ENCODE assay signal across 27 mouse cellular contexts in genomic region chr3:111489606-111490005, GRCm38 (mm10).
DNase-seq lines count a peak whose midpoint lies in the region; ATAC-seq and TF ChIP-seq lines count a peak whose summit lies in the region.
"Had no signal": no experiment of that assay in that cellular context is flagged by ENCODE, and none has a peak within 500 bp of the region (broad histone marks: within the 10 kb centered on the region; RNA-seq: fewer than 3 reads in every experiment).

No protein-coding gene starts in this region.

- no peak overlapping the region for H3K27ac ChIP-seq in limb, embryonic 14.5 days (replicated peaks; ENCODE audit: low read depth, low read length)
- no peak overlapping the region for H3K27ac ChIP-seq in limb, embryonic 10.5 days
- H3K27ac ChIP-seq in cerebellum, adult 2 months (ENCODE audit: insufficient read depth, low read length) = no peak overlapping the region
- H3K27ac ChIP-seq: embryonic facial prominence, embryonic 13.5 days; forebrain, embryonic 10.5 days; forebrain, embryonic 13.5 days; heart, adult 2 months; heart, embryonic 10.5 days; heart, embryonic 13.5 days; hindbrain, embryonic 15.5 days; intestine, embryonic 15.5 days had no signal

- ATAC-seq in limb, embryonic 14.5 days (ENCODE audit: low FRiP score, low read depth) = no peak
- ATAC-seq: forebrain, embryonic 13.5 days; forebrain, embryonic 16.5 days; intestine, embryonic 15.5 days had no signal

- no peak overlapping the region for H3K4me3 ChIP-seq in limb, embryonic 14.5 days (replicated peaks; ENCODE audit: low read length)
- H3K4me3 ChIP-seq in limb, embryonic 10.5 days = no peak overlapping the region
- H3K4me3 ChIP-seq in cerebellum, adult 2 months (replicated peaks; ENCODE audit: insufficient read depth, low read depth, low read length) = no peak overlapping the region
- H3K4me3 ChIP-seq: embryonic facial prominence, embryonic 13.5 days; forebrain, embryonic 10.5 days; forebrain, embryonic 13.5 days; heart, adult 2 months; heart, embryonic 10.5 days; heart, embryonic 13.5 days; hindbrain, embryonic 15.5 days; intestine, embryonic 15.5 days had no signal

- no peaks in the 10 kb centered on the region for H3K4me1 ChIP-seq in limb, embryonic 14.5 days (ENCODE audit: control insufficient read depth, insufficient read depth, low read length)
- no peaks in the 10 kb centered on the region for H3K4me1 ChIP-seq in limb, embryonic 10.5 days
- no peaks in the 10 kb centered on the region for H3K4me1 ChIP-seq in cerebellum, adult 2 months (ENCODE audit: control insufficient read depth, insufficient read depth, low read length)
- H3K4me1 ChIP-seq: embryonic facial prominence, embryonic 13.5 days; forebrain, embryonic 10.5 days; forebrain, embryonic 13.5 days; heart, embryonic 10.5 days; heart, embryonic 13.5 days; hindbrain, embryonic 15.5 days; intestine, embryonic 15.5 days had no signal

- DNase-seq in limb, embryonic 14.5 days (ENCODE audit: low spot score) = peak; percentile 50
- no peak for DNase-seq in limb, embryonic 10.5 days (ENCODE audit: low spot score)
- DNase-seq in 3134 (ENCODE audit: extremely low read depth, insufficient read length, low spot score) (peak; percentile 9), 3T3-L1 (ENCODE audit: low read depth, low spot score) (peak; percentile 21)
- no peak for DNase-seq in cerebellum, adult 2 months
- no peak for DNase-seq in layer of hippocampus, adult 8-10 months (ENCODE audit: low spot score in 2 of 2)
- DNase-seq: adrenal gland, adult 2 months; adrenal gland, postnatal 14 days; B cell, adult 2 months; cerebellum, adult 11-12 months; cerebellum, adult 9-10 months; cerebellum, postnatal 14 days; gastrocnemius, postnatal 10 days; gastrocnemius, postnatal 36 days; heart, adult 2 months; heart, postnatal 14 days; heart, postnatal 4 days had no signal

- no peak overlapping the region for H3K4me2 ChIP-seq in limb, embryonic 14.5 days (replicated peaks; ENCODE audit: low read depth, low read length, severe bottlenecking)
- H3K4me2 ChIP-seq: embryonic facial prominence, embryonic 13.5 days; forebrain, embryonic 13.5 days; heart, embryonic 13.5 days; hindbrain, embryonic 15.5 days; intestine, embryonic 15.5 days had no signal

- TF ChIP-seq POLR2A in limb, embryonic 14.5 days (IDR thresholded peaks at IDR 0.05; ENCODE audit: borderline replicate concordance, extremely low read depth, insufficient read depth, insufficient read length) = no peak
- TF ChIP-seq POLR2A in cerebellum, adult 2 months (IDR thresholded peaks at IDR 0.05; ENCODE audit: borderline replicate concordance, insufficient read depth, low read length) = no peak

- no peaks in the 10 kb centered on the region for H3K9me3 ChIP-seq in limb, embryonic 14.5 days (ENCODE audit: control insufficient read depth, low read length)
- no peaks in the 10 kb centered on the region for H3K9me3 ChIP-seq in limb, embryonic 10.5 days (replicated peaks)
- H3K9me3 ChIP-seq: embryonic facial prominence, embryonic 13.5 days; forebrain, embryonic 10.5 days; forebrain, embryonic 13.5 days; G1E; heart, embryonic 10.5 days; heart, embryonic 13.5 days; hindbrain, embryonic 15.5 days; intestine, embryonic 15.5 days had no signal

- H3K36me3 ChIP-seq in limb, embryonic 14.5 days (ENCODE audit: control insufficient read depth, insufficient read depth, low read length) = no peaks in the 10 kb centered on the region
- H3K36me3 ChIP-seq in limb, embryonic 10.5 days = no peaks in the 10 kb centered on the region
- H3K36me3 ChIP-seq: embryonic facial prominence, embryonic 13.5 days; forebrain, embryonic 10.5 days; G1E; heart, embryonic 10.5 days; heart, embryonic 13.5 days; hindbrain, embryonic 15.5 days; intestine, embryonic 15.5 days had no signal

- TF ChIP-seq CTCF in cerebellum, adult 2 months (IDR thresholded peaks at IDR 0.05; ENCODE audit: borderline replicate concordance, insufficient read depth, low read depth, low read length) = no peak

- H3K9ac ChIP-seq in limb, embryonic 14.5 days (ENCODE audit: low read depth, low read length, severe bottlenecking) = no peak overlapping the region
- H3K9ac ChIP-seq: embryonic facial prominence, embryonic 13.5 days; forebrain, embryonic 13.5 days; heart, embryonic 13.5 days; hindbrain, embryonic 15.5 days; intestine, embryonic 15.5 days had no signal

- no peaks in the 10 kb centered on the region for H3K27me3 ChIP-seq in limb, embryonic 14.5 days (ENCODE audit: control insufficient read depth, insufficient read depth, low read length)
- H3K27me3 ChIP-seq in limb, embryonic 10.5 days (ENCODE audit: low read depth, poor library complexity, severe bottlenecking) = no peaks in the 10 kb centered on the region
- H3K27me3 ChIP-seq in cerebellum, adult 2 months (ENCODE audit: control insufficient read depth, insufficient read depth, low read length) = no peaks in the 10 kb centered on the region; the same call in 1 of the 2 replicates
- H3K27me3 ChIP-seq: CH12.LX; embryonic facial prominence, embryonic 13.5 days; forebrain, embryonic 13.5 days; heart, embryonic 13.5 days; hindbrain, embryonic 15.5 days; intestine, embryonic 15.5 days had no signal

Comparison
In these comparisons a context has a peak if more than half of its experiments do, and no peak if none do; other contexts are left out.
1. DNase-seq: peak in limb, embryonic 14.5 days (single experiment), 3134 (single experiment) and 3T3-L1 (single experiment); none in limb, embryonic 10.5 days (single experiment), cerebellum, adult 2 months (0 of 2) and layer of hippocampus, adult 8-10 months (0 of 2).